Mouse (Mus musculus) kidney, embryonic 16.5 days (tissue): Measurements from ENCODE around the gene Cds2. TPM values are rescaled to one million over a fixed set of nuclear protein-coding genes. Genes with fewer than 3 reads are reported as not detected.

Experiments
- ATAC-seq: fragments of 200-750 bp; cut with Nextera tagmentation; 2 replicates; pipeline ENCODE4 v1.8.0; 2017; ENCODE audit warnings: moderate TSS enrichment; ENCODE audit not compliant: low FRiP score, low TSS enrichment
- H3K27ac ChIP-seq: fragments of 300-500 bp; sonication (generic); 2 replicates; pipeline ENCODE4 v1.5.1; 2014; ENCODE audit warnings: low read length
- H3K27me3 ChIP-seq: fragments of 300-500 bp; sonication (generic); 2 replicates; pipeline ENCODE4 v1.6.1; 2014; ENCODE audit warnings: low read length, control low read depth, mixed read lengths; ENCODE audit not compliant: insufficient read depth
- H3K36me3 ChIP-seq: fragments of 300-500 bp; sonication (generic); 2 replicates; pipeline ENCODE4 v1.6.1; 2014; ENCODE audit warnings: low read length, control low read depth, mixed read lengths; ENCODE audit not compliant: insufficient read depth
- H3K4me1 ChIP-seq: fragments of 300-500 bp; sonication (generic); 2 replicates; pipeline ENCODE4 v1.6.1; 2014; ENCODE audit warnings: low read length, control low read depth, mixed read lengths; ENCODE audit not compliant: insufficient read depth
- H3K4me2 ChIP-seq: fragments of 300-500 bp; sonication (generic); replicated peaks from 2 replicates; pipeline ENCODE4 v1.6.1; 2014; ENCODE audit warnings: low read depth, low read length
- H3K4me3 ChIP-seq: fragments of 300-500 bp; sonication (generic); 2 replicates; pipeline ENCODE4 v1.5.1; 2014; ENCODE audit warnings: mild to moderate bottlenecking, low read length
- H3K9ac ChIP-seq: fragments of 300-500 bp; sonication (generic); replicated peaks from 2 replicates; pipeline ENCODE4 v1.6.1; 2014; ENCODE audit warnings: low read length
- H3K9me3 ChIP-seq: fragments of 300-500 bp; sonication (generic); 2 replicates; pipeline ENCODE4 v1.6.1; 2016; ENCODE audit warnings: low read length, control low read depth
- WGBS: fragments of 180-500 bp; shearing (Covaris S2); extraction: QIAGEN DNeasy Blood & Tissue Kit; methylation state at CpG from one replicate; pipeline ENCODE4 v1.1.7; 2014; 5-methylcytosine and 5-hydroxymethylcytosine counted together
- polyA plus RNA-seq: library from polyadenylated mRNA; unstranded; fragments of >200 nt; fragmentation: Nextera tagmentation; extraction: Ambion mirVana; gene quantifications from 2 replicates; pipeline ENCODE4 v1.2.1, GENCODE M21; 2015

Cds2 gene
- polyA plus RNA-seq, 1 experiment from 2014 or later, result 26.6 TPM

GRCm38 (mm10) chr2:132337202-132337601 lies 74.3 kb downstream of the Cds2 start:
- peaks cover 1% of the 10 kb centered on the region; the same call in 1 of the 2 replicates for H3K9me3 ChIP-seq
- no peak overlapping the region for H3K4me3 ChIP-seq
- no peaks in the 10 kb centered on the region for H3K36me3 ChIP-seq
- no peak for ATAC-seq
- no peak overlapping the region for H3K9ac ChIP-seq
- H3K4me1 ChIP-seq, result no peaks in the 10 kb centered on the region
- 81% methylated on average over 2 of the region's 2 CpGs for WGBS
- no peak overlapping the region for H3K4me2 ChIP-seq
- no peak overlapping the region for H3K27ac ChIP-seq
- H3K27me3 ChIP-seq, result no peaks in the 10 kb centered on the region

GRCm38 (mm10) chr2:132340350-132340749 lies 77.4 kb downstream of the Cds2 start:
- peaks cover 4% of the 10 kb centered on the region; the same call in 1 of the 2 replicates for H3K9me3 ChIP-seq
- H3K9ac ChIP-seq, result no peak overlapping the region
- no peak overlapping the region for H3K27ac ChIP-seq
- no peak for ATAC-seq
- H3K4me2 ChIP-seq, result no peak overlapping the region
- H3K4me3 ChIP-seq, result no peak overlapping the region
- no peaks in the 10 kb centered on the region for H3K36me3 ChIP-seq
- 91% methylated on average over 2 of the region's 2 CpGs for WGBS
- no peaks in the 10 kb centered on the region for H3K27me3 ChIP-seq
- no peaks in the 10 kb centered on the region for H3K4me1 ChIP-seq

GRCm38 (mm10) chr2:132341293-132341692 lies 78.3 kb downstream of the Cds2 start:
- Histone ChIP-seq H3K9me3 (peaks cover 4% of the 10 kb centered on the region; the same call in 1 of the 2 replicates), H3K4me3 (no peak overlapping the region), H3K4me1 (no peaks in the 10 kb centered on the region), H3K4me2 (no peak overlapping the region), H3K36me3 (no peaks in the 10 kb centered on the region), H3K27ac (no peak overlapping the region), H3K27me3 (no peaks in the 10 kb centered on the region), H3K9ac (no peak overlapping the region)
- ATAC-seq, result no peak
- 95% methylated on average over 3 of the region's 3 CpGs for WGBS

GRCm38 (mm10) chr2:132343846-132344245 lies 80.9 kb downstream of the Cds2 start:
- no peak for ATAC-seq
- WGBS, result 86% methylated on average over 11 of the region's 11 CpGs
- no peak overlapping the region for H3K27ac ChIP-seq
- H3K4me2 ChIP-seq, result no peak overlapping the region
- no peaks in the 10 kb centered on the region for H3K4me1 ChIP-seq
- H3K9ac ChIP-seq, result no peak overlapping the region
- H3K27me3 ChIP-seq, result no peaks in the 10 kb centered on the region
- H3K9me3 ChIP-seq, result peaks cover 4% of the 10 kb centered on the region; the same call in 1 of the 2 replicates
- no peaks in the 10 kb centered on the region for H3K36me3 ChIP-seq
- H3K4me3 ChIP-seq, result no peak overlapping the region

Other genes with a start within 250 kb of the Cds2 start
- 8.1 and 9.1 TPM in 2 replicates for gene Rassf2, start 232.9 kb upstream of the Cds2 start, polyA plus RNA-seq
- 15.2 and 17.7 TPM in 2 replicates for gene Slc23a2, start 118.0 kb upstream of the Cds2 start, polyA plus RNA-seq
- gene Tmem230, start 15.3 kb upstream of the Cds2 start, polyA plus RNA-seq, result 49.8 and 50.1 TPM in 2 replicates
- 248 and 265 TPM in 2 replicates for gene Pcna, start 9.8 kb upstream of the Cds2 start, polyA plus RNA-seq
- 0.10 and 0.30 TPM in 2 replicates for gene Prokr2, start 122.3 kb downstream of the Cds2 start, polyA plus RNA-seq